Mouse (Mus musculus): ENCODE measurements around the gene Pnmt.

GRCm38 (mm10) chr11:98355732-98356299, 30.4 kb upstream of the Pnmt start:
- TF ChIP-seq CTCF (IDR thresholded peaks at IDR 0.05; ENCODE audit: low read depth), result peak; percentile 83
- no peak for TF ChIP-seq EP300 (IDR thresholded peaks at IDR 0.05; ENCODE audit: low read depth)

Measured in heart, postnatal 0 days (tissue).